Mouse (Mus musculus) thymus, postnatal 4 days (tissue): ENCODE measurements around the gene Zc3h13.
A peak's percentile ranks its signal among the peaks of the same experiment; 100 is the strongest.

ENCODE experiments used
- DNase-seq: peaks from one replicate; pipeline ENCODE4 v3.0.0; 2021

The Zc3h13 gene

GRCm38 (mm10) chr14:75284193-75284915, at the start of gene Zc3h13:
Zc3h13 (plus strand) TSS chr14:75284373.
- peak; percentile 98 for DNase-seq

- no peak for DNase-seq
Observed at GRCm38 (mm10) chr14:75235552-75235951, 48.6 kb upstream of the Zc3h13 start.

GRCm38 (mm10) chr14:75235955-75236635, 48.1 kb upstream of the Zc3h13 start:
- no peak for DNase-seq

GRCm38 (mm10) chr14:75236636-75237003, 47.6 kb upstream of the Zc3h13 start:
- no peak for DNase-seq

GRCm38 (mm10) chr14:75237096-75237495, 47.1 kb upstream of the Zc3h13 start:
- DNase-seq: no peak

- DNase-seq: no peak
Observed at GRCm38 (mm10) chr14:75238054-75238692, 46.0 kb upstream of the Zc3h13 start.

- DNase-seq: no peak
Observed at GRCm38 (mm10) chr14:75242087-75242486, 42.1 kb upstream of the Zc3h13 start, which contains the start of gene Cpb2. Cpb2 (plus strand) TSS chr14:75242287.

GRCm38 (mm10) chr14:75246024-75247000, 37.9 kb upstream of the Zc3h13 start:
- no peak for DNase-seq

GRCm38 (mm10) chr14:75250432-75250831, 33.7 kb upstream of the Zc3h13 start:
- no peak for DNase-seq

- DNase-seq: peak; percentile 18
Observed at GRCm38 (mm10) chr14:75256521-75256920, 27.7 kb upstream of the Zc3h13 start.

- no peak for DNase-seq
Observed at GRCm38 (mm10) chr14:75269531-75269930, 14.6 kb upstream of the Zc3h13 start.

- no peak for DNase-seq
Observed at GRCm38 (mm10) chr14:75279716-75280115, 4.5 kb upstream of the Zc3h13 start.

- no peak for DNase-seq
Observed at GRCm38 (mm10) chr14:75280406-75280805, 3.8 kb upstream of the Zc3h13 start.

- DNase-seq: no peak
Observed at GRCm38 (mm10) chr14:75283609-75284192, 472 bp upstream of the Zc3h13 start.

GRCm38 (mm10) chr14:75301081-75301480, 16.9 kb downstream of the Zc3h13 start:
- DNase-seq: no peak

- DNase-seq: no peak
Observed at GRCm38 (mm10) chr14:75303807-75304206, 19.6 kb downstream of the Zc3h13 start.

- no peak for DNase-seq
Observed at GRCm38 (mm10) chr14:75307855-75308254, 23.7 kb downstream of the Zc3h13 start.

- DNase-seq: no peak
Observed at GRCm38 (mm10) chr14:75309336-75309992, 25.3 kb downstream of the Zc3h13 start.

- DNase-seq: no peak
Observed at GRCm38 (mm10) chr14:75314484-75314883, 30.3 kb downstream of the Zc3h13 start.

- DNase-seq: peak; percentile 24
Observed at GRCm38 (mm10) chr14:75318736-75319135, 34.6 kb downstream of the Zc3h13 start.

GRCm38 (mm10) chr14:75320269-75320668, 36.1 kb downstream of the Zc3h13 start:
- no peak for DNase-seq

- no peak for DNase-seq
Observed at GRCm38 (mm10) chr14:75323354-75323753, 39.2 kb downstream of the Zc3h13 start.
